Mouse (Mus musculus): ENCODE results near the gene Rnf150. TPM values are rescaled to one million over a fixed set of nuclear protein-coding genes. Genes with fewer than 3 reads are reported as not detected.

Rnf150 gene
- polyA plus RNA-seq, 1 experiment from 2014 or later, result 1.5 TPM

DNA sequence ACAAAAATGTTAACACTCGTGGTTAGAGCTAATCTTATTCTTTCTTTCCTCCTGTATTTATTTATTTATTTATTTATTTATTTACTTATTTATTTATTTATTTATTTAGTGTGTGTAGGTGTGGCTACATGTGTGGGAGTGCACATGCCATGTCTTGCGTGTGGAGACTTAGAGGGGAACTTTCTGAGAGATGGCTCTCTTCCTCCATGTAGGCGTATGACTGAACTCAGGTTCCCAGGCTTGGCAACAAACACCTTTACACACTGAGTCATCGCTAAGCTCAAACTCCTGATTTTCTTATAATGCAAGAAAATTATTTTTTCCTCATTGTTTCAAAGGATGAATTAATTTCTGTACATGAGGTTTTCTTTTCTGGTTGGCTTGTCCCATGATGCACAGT is 8.8 kb downstream of the Rnf150 start:
- Histone ChIP-seq H3K27me3 (ENCODE audit: control insufficient read depth, insufficient read depth, low read length) (no peaks in the 10 kb centered on the region), H3K4me2 (ENCODE audit: low read depth, low read length, severe bottlenecking) (no peak overlapping the region), H3K4me3 (ENCODE audit: low read depth, low read length) (no peak overlapping the region), H3K4me1 (replicated peaks; ENCODE audit: control insufficient read depth, insufficient read depth, low read length) (no peaks in the 10 kb centered on the region), H3K27ac (ENCODE audit: low read depth, low read length) (no peak overlapping the region), H3K9me3 (ENCODE audit: control insufficient read depth, low read length) (no peaks in the 10 kb centered on the region), H3K36me3 (ENCODE audit: control insufficient read depth, insufficient read depth, low read length) (no peaks in the 10 kb centered on the region), H3K9ac (ENCODE audit: low read length) (no peak overlapping the region)
- ATAC-seq (replicated peaks; ENCODE audit: low FRiP score) (no peak), DNase-seq (ENCODE audit: low spot score) (no peak)
- 90% methylated on average over 4 of the region's 4 CpGs for WGBS

DNA sequence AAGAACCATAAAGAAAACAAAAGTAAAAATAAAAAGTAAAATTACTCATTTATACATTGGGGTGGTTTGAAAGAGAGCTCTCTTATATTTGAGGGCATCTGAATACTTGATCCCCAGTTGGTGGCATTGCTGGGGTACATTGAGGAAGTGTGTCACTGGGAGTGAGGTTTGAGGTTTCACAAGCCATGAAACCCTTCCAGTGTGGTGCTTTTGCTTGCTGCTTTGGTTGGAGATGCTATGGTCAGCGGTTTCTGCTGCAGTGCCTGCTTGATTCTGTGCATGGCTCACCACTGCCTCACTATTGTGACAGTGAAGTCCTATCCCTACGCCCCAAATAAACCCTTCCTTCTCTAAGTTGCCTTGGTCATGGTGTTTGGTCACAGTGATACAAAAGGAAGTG is 10.9 kb downstream of the Rnf150 start:
- H3K36me3 ChIP-seq (ENCODE audit: control insufficient read depth, insufficient read depth, low read length), result no peaks in the 10 kb centered on the region
- H3K27ac ChIP-seq (ENCODE audit: low read depth, low read length), result no peak overlapping the region
- no peaks in the 10 kb centered on the region for H3K4me1 ChIP-seq (replicated peaks; ENCODE audit: control insufficient read depth, insufficient read depth, low read length)
- ATAC-seq (replicated peaks; ENCODE audit: low FRiP score) (no peak), DNase-seq (ENCODE audit: low spot score) (no peak)
- no peak overlapping the region for H3K4me3 ChIP-seq (ENCODE audit: low read depth, low read length)
- no peak overlapping the region for H3K4me2 ChIP-seq (ENCODE audit: low read depth, low read length, severe bottlenecking)
- H3K9me3 ChIP-seq (ENCODE audit: control insufficient read depth, low read length), result no peaks in the 10 kb centered on the region
- no peak overlapping the region for H3K9ac ChIP-seq (ENCODE audit: low read length)
- no peaks in the 10 kb centered on the region for H3K27me3 ChIP-seq (ENCODE audit: control insufficient read depth, insufficient read depth, low read length)
- 86% methylated on average over 2 of the region's 2 CpGs for WGBS

GRCm38 (mm10) chr8:82875135-82875534 is 12.0 kb downstream of the Rnf150 start:
- no peak for ATAC-seq (replicated peaks; ENCODE audit: low FRiP score)

GRCm38 (mm10) chr8:82884480-82884879 is 21.3 kb downstream of the Rnf150 start:
- Histone ChIP-seq H3K27me3 (ENCODE audit: control insufficient read depth, insufficient read depth, low read length) (no peaks in the 10 kb centered on the region), H3K36me3 (ENCODE audit: control insufficient read depth, insufficient read depth, low read length) (no peaks in the 10 kb centered on the region), H3K9ac (ENCODE audit: low read length) (no peak overlapping the region), H3K4me2 (ENCODE audit: low read depth, low read length, severe bottlenecking) (no peak overlapping the region), H3K9me3 (ENCODE audit: control insufficient read depth, low read length) (no peaks in the 10 kb centered on the region), H3K4me1 (replicated peaks; ENCODE audit: control insufficient read depth, insufficient read depth, low read length) (no peaks in the 10 kb centered on the region), H3K27ac (ENCODE audit: low read depth, low read length) (no peak overlapping the region), H3K4me3 (ENCODE audit: low read depth, low read length) (no peak overlapping the region)
- ATAC-seq (replicated peaks; ENCODE audit: low FRiP score) (no peak), DNase-seq (ENCODE audit: low spot score) (no peak)
- 67% methylated on average over 4 of the region's 4 CpGs for WGBS

More at GRCm38 (mm10) chr8:82875135-82875534, 12.0 kb downstream of the Rnf150 start:
- Histone ChIP-seq H3K4me3 (ENCODE audit: low read depth, low read length) (no peak overlapping the region), H3K27me3 (ENCODE audit: control insufficient read depth, insufficient read depth, low read length) (no peaks in the 10 kb centered on the region), H3K36me3 (ENCODE audit: control insufficient read depth, insufficient read depth, low read length) (no peaks in the 10 kb centered on the region), H3K4me2 (ENCODE audit: low read depth, low read length, severe bottlenecking) (no peak overlapping the region), H3K9ac (ENCODE audit: low read length) (no peak overlapping the region), H3K9me3 (ENCODE audit: control insufficient read depth, low read length) (no peaks in the 10 kb centered on the region), H3K4me1 (replicated peaks; ENCODE audit: control insufficient read depth, insufficient read depth, low read length) (no peaks in the 10 kb centered on the region), H3K27ac (ENCODE audit: low read depth, low read length) (no peak overlapping the region)
- DNase-seq (ENCODE audit: low spot score), result no peak
- 83% methylated on average over 7 of the region's 7 CpGs for WGBS

DNA sequence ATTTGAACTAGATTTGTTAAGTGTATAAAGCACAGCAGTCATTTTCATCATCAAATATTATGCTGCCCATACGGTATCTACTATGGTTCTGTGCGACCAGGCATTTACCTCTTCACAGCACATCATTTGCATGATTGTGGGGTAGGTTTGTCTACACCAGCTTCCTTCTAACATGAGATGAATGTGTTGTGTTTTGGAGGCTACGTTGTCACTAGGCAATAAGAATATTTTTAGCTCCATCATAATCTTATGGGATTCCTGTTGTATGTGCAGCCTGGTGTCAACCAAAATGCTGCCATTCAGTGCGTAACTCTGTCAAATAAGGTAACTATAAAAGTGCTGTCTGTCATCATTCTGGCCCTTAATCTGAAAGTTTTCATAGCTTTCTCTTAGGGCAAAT is 24.1 kb downstream of the Rnf150 start:
- Histone ChIP-seq H3K4me2 (ENCODE audit: low read depth, low read length, severe bottlenecking) (no peak overlapping the region), H3K36me3 (ENCODE audit: control insufficient read depth, insufficient read depth, low read length) (no peaks in the 10 kb centered on the region), H3K9me3 (ENCODE audit: control insufficient read depth, low read length) (no peaks in the 10 kb centered on the region), H3K27ac (ENCODE audit: low read depth, low read length) (no peak overlapping the region), H3K9ac (ENCODE audit: low read length) (no peak overlapping the region), H3K4me1 (replicated peaks; ENCODE audit: control insufficient read depth, insufficient read depth, low read length) (no peaks in the 10 kb centered on the region), H3K27me3 (ENCODE audit: control insufficient read depth, insufficient read depth, low read length) (no peaks in the 10 kb centered on the region), H3K4me3 (ENCODE audit: low read depth, low read length) (no peak overlapping the region)
- ATAC-seq (replicated peaks; ENCODE audit: low FRiP score), result no peak
- no peak for DNase-seq (ENCODE audit: low spot score)
- 88% methylated on average over 4 of the region's 4 CpGs for WGBS

DNA sequence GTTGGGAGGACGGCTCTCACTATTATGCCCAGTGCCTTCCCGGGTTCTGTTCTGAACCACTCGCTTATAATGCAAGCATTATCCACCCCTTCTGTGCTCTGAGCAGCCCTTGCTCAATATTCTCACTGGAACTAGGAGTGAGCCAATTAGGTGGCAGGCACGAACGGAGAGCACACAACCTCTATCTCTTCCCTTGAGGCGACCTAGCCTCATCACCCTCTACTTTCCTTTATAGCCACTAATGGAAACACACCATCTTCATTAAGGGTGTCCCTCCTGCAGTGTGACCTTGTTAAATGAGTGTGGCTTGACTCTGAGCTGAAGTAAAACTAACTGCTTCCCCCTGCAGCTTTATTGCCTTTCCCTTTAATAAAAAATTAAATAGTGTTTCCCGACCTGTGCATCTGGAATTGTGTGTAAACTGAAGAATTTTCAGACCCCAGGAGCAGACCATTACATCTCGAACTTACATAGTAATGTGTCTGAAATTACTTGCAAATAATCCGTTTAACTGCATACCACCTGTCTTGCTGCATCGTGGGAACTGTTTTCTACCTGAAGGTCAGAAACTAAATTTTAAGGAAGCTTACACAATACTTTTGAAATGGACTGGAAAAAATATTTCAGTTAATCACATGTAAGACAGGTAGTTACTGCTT is 26.0 kb downstream of the Rnf150 start:
- WGBS, result 77% methylated on average over 10 of the region's 10 CpGs
- Histone ChIP-seq H3K4me1 (replicated peaks; ENCODE audit: control insufficient read depth, insufficient read depth, low read length) (no peaks in the 10 kb centered on the region), H3K4me2 (ENCODE audit: low read depth, low read length, severe bottlenecking) (no peak overlapping the region), H3K9ac (ENCODE audit: low read length) (no peak overlapping the region), H3K9me3 (ENCODE audit: control insufficient read depth, low read length) (no peaks in the 10 kb centered on the region), H3K27me3 (ENCODE audit: control insufficient read depth, insufficient read depth, low read length) (no peaks in the 10 kb centered on the region), H3K27ac (ENCODE audit: low read depth, low read length) (no peak overlapping the region), H3K36me3 (ENCODE audit: control insufficient read depth, insufficient read depth, low read length) (no peaks in the 10 kb centered on the region), H3K4me3 (ENCODE audit: low read depth, low read length) (no peak overlapping the region)
- no peak for ATAC-seq (replicated peaks; ENCODE audit: low FRiP score)
- DNase-seq (ENCODE audit: low spot score), result no peak

DNA sequence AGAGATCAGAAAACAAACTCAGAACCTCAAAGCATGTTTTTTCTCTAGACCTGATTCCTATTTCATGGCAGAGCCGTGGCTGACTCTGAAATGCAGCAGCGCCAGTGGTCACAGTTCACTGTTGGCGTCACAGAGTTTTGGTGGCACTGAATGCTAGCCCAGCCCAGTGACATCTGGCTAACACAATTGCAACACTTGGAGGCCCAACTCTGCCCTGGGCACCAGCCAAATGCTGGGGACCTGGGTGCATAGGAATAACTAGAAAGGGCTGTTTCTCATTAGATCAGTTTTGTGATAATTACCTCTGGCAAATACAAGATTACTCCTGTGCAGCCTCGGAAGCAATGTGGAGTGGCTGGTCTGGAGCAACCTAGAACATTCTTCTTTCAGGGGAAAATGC is 31.9 kb downstream of the Rnf150 start:
- no peaks in the 10 kb centered on the region for H3K36me3 ChIP-seq (ENCODE audit: control insufficient read depth, insufficient read depth, low read length)
- no peaks in the 10 kb centered on the region for H3K27me3 ChIP-seq (ENCODE audit: control insufficient read depth, insufficient read depth, low read length)
- no peaks in the 10 kb centered on the region for H3K9me3 ChIP-seq (ENCODE audit: control insufficient read depth, low read length)
- no peak overlapping the region for H3K9ac ChIP-seq (ENCODE audit: low read length)
- no peak for DNase-seq (ENCODE audit: low spot score)
- ATAC-seq (replicated peaks; ENCODE audit: low FRiP score), result no peak
- H3K4me1 ChIP-seq (replicated peaks; ENCODE audit: control insufficient read depth, insufficient read depth, low read length), result no peaks in the 10 kb centered on the region
- H3K27ac ChIP-seq (ENCODE audit: low read depth, low read length), result no peak overlapping the region
- WGBS, result 92% methylated on average over 4 of the region's 4 CpGs
- H3K4me2 ChIP-seq (ENCODE audit: low read depth, low read length, severe bottlenecking), result no peak overlapping the region
- H3K4me3 ChIP-seq (ENCODE audit: low read depth, low read length), result no peak overlapping the region

DNA sequence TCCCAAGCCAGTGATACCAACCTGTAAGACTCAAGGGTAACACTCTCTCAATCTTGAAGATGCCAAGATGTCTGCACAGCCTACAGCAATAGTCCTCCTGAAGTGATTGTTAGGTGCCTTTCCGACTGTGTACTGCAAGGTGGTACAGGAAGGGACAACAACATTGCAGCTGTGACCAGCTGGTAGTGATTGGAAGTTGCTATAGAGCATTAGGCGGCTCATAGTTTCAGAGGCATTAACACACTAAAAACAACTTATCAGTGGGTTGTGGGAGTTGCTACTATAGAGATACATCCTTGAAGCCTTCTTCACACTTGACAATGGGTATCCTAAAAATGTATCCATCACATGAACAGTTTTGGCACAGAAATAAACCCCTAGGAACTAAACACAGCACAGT is 33.6 kb downstream of the Rnf150 start:
- Histone ChIP-seq H3K9me3 (ENCODE audit: control insufficient read depth, low read length) (no peaks in the 10 kb centered on the region), H3K27me3 (ENCODE audit: control insufficient read depth, insufficient read depth, low read length) (no peaks in the 10 kb centered on the region), H3K27ac (ENCODE audit: low read depth, low read length) (no peak overlapping the region), H3K9ac (ENCODE audit: low read length) (no peak overlapping the region), H3K4me1 (replicated peaks; ENCODE audit: control insufficient read depth, insufficient read depth, low read length) (no peaks in the 10 kb centered on the region), H3K4me3 (ENCODE audit: low read depth, low read length) (no peak overlapping the region), H3K36me3 (ENCODE audit: control insufficient read depth, insufficient read depth, low read length) (no peaks in the 10 kb centered on the region), H3K4me2 (ENCODE audit: low read depth, low read length, severe bottlenecking) (no peak overlapping the region)
- WGBS, result 84% methylated on average over 2 of the region's 2 CpGs
- ATAC-seq (replicated peaks; ENCODE audit: low FRiP score) (no peak), DNase-seq (ENCODE audit: low spot score) (no peak)

DNA sequence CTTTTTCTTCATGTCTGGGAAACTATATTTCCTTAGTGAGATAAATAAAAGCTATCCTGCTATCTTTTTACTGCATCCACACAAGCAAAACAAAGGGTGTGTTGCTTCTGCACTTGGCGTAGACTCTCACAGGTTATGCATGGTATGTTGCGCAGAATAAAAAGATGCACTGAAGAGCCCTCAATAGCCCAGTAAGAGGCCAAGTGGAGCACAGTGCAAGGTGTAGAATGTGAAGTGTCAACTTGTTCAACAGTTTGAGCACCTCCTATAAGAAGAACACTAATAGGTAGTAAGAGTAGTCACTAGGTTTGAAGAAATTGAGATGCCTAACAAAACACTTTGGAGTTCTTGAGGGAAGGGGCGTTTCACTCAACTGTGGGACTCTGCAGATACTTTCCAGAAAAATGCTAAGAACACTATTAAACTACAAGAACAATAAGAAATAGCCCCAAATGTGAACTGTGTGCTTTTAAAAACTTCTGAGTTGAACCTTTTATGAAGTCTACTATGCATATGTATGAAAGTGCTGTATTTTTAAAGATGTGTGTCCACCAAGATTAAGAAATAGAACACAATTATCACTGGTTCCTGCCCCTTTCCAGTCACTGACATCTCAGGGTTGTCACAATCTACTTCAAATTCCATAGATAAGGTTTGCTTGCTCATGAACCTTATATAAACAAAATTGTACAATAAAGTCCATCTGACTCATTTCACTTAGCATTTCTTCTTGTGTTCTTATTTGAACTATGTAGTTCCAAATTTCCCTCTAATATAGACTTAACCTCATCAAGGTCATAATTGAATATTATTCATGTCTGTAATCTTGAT is 34.7 kb downstream of the Rnf150 start:
- H3K4me1 ChIP-seq (replicated peaks; ENCODE audit: control insufficient read depth, insufficient read depth, low read length), result no peaks in the 10 kb centered on the region
- no peak for ATAC-seq (replicated peaks; ENCODE audit: low FRiP score)

More for the DNA sequence above, 34.7 kb downstream of the Rnf150 start:
- Histone ChIP-seq H3K9me3 (ENCODE audit: control insufficient read depth, low read length) (no peaks in the 10 kb centered on the region), H3K9ac (ENCODE audit: low read length) (no peak overlapping the region), H3K4me2 (ENCODE audit: low read depth, low read length, severe bottlenecking) (no peak overlapping the region), H3K4me3 (ENCODE audit: low read depth, low read length) (no peak overlapping the region), H3K36me3 (ENCODE audit: control insufficient read depth, insufficient read depth, low read length) (no peaks in the 10 kb centered on the region), H3K27ac (ENCODE audit: low read depth, low read length) (no peak overlapping the region), H3K27me3 (ENCODE audit: control insufficient read depth, insufficient read depth, low read length) (no peaks in the 10 kb centered on the region)
- DNase-seq (ENCODE audit: low spot score), result no peak
- 98% methylated on average over 3 of the region's 3 CpGs for WGBS

Measured in forebrain, embryonic 11.5 days (tissue).